Mouse (Mus musculus): ENCODE measurements at regions not wholly inside any gene's neighbourhood (a gene's known extent, or its start where the extent isn't known, plus 50 kb on each side); places are given as distances from the start of the nearest gene placed in this dataset.

- no peak for TF ChIP-seq SMC3 (IDR thresholded peaks at IDR 0.05; ENCODE audit: low read depth, low read length)
- TF ChIP-seq MAFK (IDR thresholded peaks at IDR 0.05; ENCODE audit: insufficient replicate concordance, low read length) = no peak
- TF ChIP-seq CTCF (conservative IDR thresholded peaks at IDR 0.05 in 1 of 2, IDR thresholded peaks at IDR 0.05 in 1 of 2; ENCODE audit: low read depth in 2 of 2, low read length in 2 of 2) = no peak
- no peak for TF ChIP-seq MXI1 (IDR thresholded peaks at IDR 0.05; ENCODE audit: low read depth, low read length)
- no peak for TF ChIP-seq CHD1 (IDR thresholded peaks at IDR 0.05; ENCODE audit: low read depth, low read length)
- no peak for TF ChIP-seq NRF1 (IDR thresholded peaks at IDR 0.05; ENCODE audit: low read depth, low read length)
- TF ChIP-seq EP300 (IDR thresholded peaks at IDR 0.05; ENCODE audit: low read length) = no peak
- no peak for TF ChIP-seq ELF1 (IDR thresholded peaks at IDR 0.05; ENCODE audit: low read depth, low read length)
- TF ChIP-seq POLR2A (IDR thresholded peaks at IDR 0.05; ENCODE audit: low read depth, low read length) = no peak
- TF ChIP-seq ETS1 (conservative IDR thresholded peaks at IDR 0.05; ENCODE audit: low read depth, low read length) = no peak
- no peak for TF ChIP-seq ZC3H11A (IDR thresholded peaks at IDR 0.05; ENCODE audit: low read depth, low read length)
- no peak for TF ChIP-seq ZMIZ1 (IDR thresholded peaks at IDR 0.05; ENCODE audit: low read depth, low read length)
- TF ChIP-seq CHD2 (IDR thresholded peaks at IDR 0.05; ENCODE audit: low read length) = no peak
These were observed 264.8 kb upstream of the Cxcr4 start for GRCm38 (mm10) chr1:128856933-128857332.

All from CH12.LX (cell line).